Mouse (Mus musculus): ENCODE measurements at regions not wholly inside any gene's neighbourhood (a gene's known extent, or its start where the extent isn't known, plus 50 kb on each side); places are given as distances from the start of the nearest gene placed in this dataset.

DNA sequence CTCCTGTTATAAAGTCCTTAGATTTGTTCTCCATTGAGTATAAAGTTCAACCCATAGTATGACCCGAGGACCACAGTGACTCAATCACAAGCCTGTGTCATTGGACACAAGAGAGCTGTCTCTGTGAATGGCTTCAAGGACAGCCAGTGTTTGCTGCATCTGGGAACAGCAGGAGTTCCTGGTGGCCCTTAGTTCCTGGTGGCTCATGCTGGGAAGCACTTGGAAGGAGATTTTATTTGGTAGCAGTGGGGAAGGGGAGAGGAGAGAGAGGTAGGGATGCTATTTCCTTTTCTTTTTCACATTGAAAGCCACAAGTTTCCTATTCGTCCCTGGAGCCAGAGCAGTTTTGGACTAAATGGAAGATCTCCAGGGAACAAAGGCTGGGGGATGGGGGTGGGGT is 69.2 kb upstream of the Tnp1 start:
- TF ChIP-seq CTCF (IDR thresholded peaks at IDR 0.05; ENCODE audit: borderline replicate concordance, insufficient read depth, low read depth, low read length) (no peak), POLR2A (IDR thresholded peaks at IDR 0.05; ENCODE audit: borderline replicate concordance, insufficient read depth, low read length) (no peak)

Data from cerebellum, adult 2 months (tissue).